Mouse (Mus musculus): ENCODE results near the gene Krba1.

GRCm38 (mm10) chr6:48396008-48396595 lies 716 bp downstream of the Krba1 start:
- TF ChIP-seq CTCF (IDR thresholded peaks at IDR 0.05): no peak
- peak; percentile 31; the same call in 1 of the 2 replicates for TF ChIP-seq POLR2A (IDR thresholded peaks at IDR 0.05; ENCODE audit: insufficient read depth, low read depth, low read length)
- TF ChIP-seq EP300 (IDR thresholded peaks at IDR 0.05; ENCODE audit: insufficient read depth, low read depth, low read length): no peak
